Mouse (Mus musculus) inflammation-experienced regulatory T-cells (primary cell): ENCODE results near the gene Gm5797. TPM values are rescaled to one million over a fixed set of nuclear protein-coding genes. Genes with fewer than 3 reads are reported as not detected.

Source experiments
- polyA plus RNA-seq, 2 experiments: library from polyadenylated mRNA; unstranded; fragments of 100-300 nt; shearing (Covaris generic); gene quantifications; one replicate each; pipeline ENCODE4 v1.2.1; 2017

Gm5797 gene
- not detected for polyA plus RNA-seq

GRCm38 (mm10) chr14:7332295-7332694 lies at the start of gene Gm5797:
Gene Gm5797, minus strand, starts transcription at chr14:7332395.

GRCm38 (mm10) chr14:7365034-7365433 lies 32.8 kb upstream of the Gm5797 start, which contains the start of gene Gm8374:
Gene Gm8374, minus strand, starts transcription at chr14:7365134.

GRCm38 (mm10) chr14:7314661-7315060 lies 17.5 kb downstream of the Gm5797 start, which contains the start of gene Gm3739:
Gene Gm3739, minus strand, starts transcription at chr14:7315049.

Other genes starting within 250 kb of the Gm5797 start
- gene Gm3696, start 231.8 kb downstream of the Gm5797 start, polyA plus RNA-seq = 1 to 10 TPM; 1.5 to 5.1 TPM
- gene Gm6676, start 207.0 kb downstream of the Gm5797 start, polyA plus RNA-seq = under 1 TPM; 0.11 to 0.38 TPM
- gene Gm3512, start 157.9 kb downstream of the Gm5797 start, polyA plus RNA-seq = 10 to 100 TPM in 1 of 2 experiments, under 1 TPM in 1; 0.33 to 10.9 TPM
- gene Gm16434, start 137.9 kb downstream of the Gm5797 start, polyA plus RNA-seq = under 1 TPM; 0.11 to 0.38 TPM
- gene Gm3727, start 67.7 kb downstream of the Gm5797 start, polyA plus RNA-seq = not detected
- 10 to 100 TPM in 1 of 2 experiments, 1 to 10 TPM in 1; 7.2 to 14.7 TPM for gene Gm3739, start 17.3 kb downstream of the Gm5797 start, polyA plus RNA-seq
- gene Gm8374, start 32.7 kb upstream of the Gm5797 start, polyA plus RNA-seq = not detected
- gene Gm3755, start 118.5 kb upstream of the Gm5797 start, polyA plus RNA-seq = not detected
- gene Gm3752, start 151.4 kb upstream of the Gm5797 start, polyA plus RNA-seq = 10 to 100 TPM in 1 of 2 experiments, 1 to 10 TPM in 1; 7.1 to 14.6 TPM
- 1 to 10 TPM in 1 of 2 experiments, not detected in 1; 4.6 TPM for gene Gm3558, start 236.2 kb upstream of the Gm5797 start, polyA plus RNA-seq